In the genomic region with DNA sequence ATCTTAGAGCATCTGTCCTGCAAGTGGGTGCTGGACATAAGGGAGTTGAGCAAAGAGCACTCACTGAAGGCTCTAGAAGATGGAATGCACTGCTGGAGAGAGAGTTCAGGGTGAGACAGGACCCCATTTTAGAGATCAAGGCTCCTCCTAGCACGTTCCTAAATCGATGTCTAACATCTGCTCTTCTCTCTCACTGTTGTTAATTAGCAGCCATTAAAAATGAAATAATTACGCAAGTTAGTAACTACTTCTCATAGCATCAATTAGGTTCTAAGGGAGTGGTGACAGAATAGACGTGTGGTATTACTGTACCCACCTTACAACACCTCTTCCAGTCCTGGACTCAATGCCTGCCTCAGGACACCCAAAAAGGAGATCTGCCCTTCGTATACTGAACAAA, we compare ENCODE assay signal across 14 mouse cellular contexts.
DNase-seq lines count a peak whose midpoint lies in the region; ATAC-seq and TF ChIP-seq lines count a peak whose summit lies in the region.
"Had no signal": no experiment of that assay in that cellular context is flagged by ENCODE, and none has a peak within 500 bp of the region (broad histone marks: within the 10 kb centered on the region; RNA-seq: fewer than 3 reads in every experiment).

No protein-coding gene starts in this region.

- WGBS in hindbrain, embryonic 10.5 days, result 88% methylated on average over 5 of the region's 5 CpGs
- WGBS in hindbrain, embryonic 11.5 days, result 87% methylated on average over 5 of the region's 5 CpGs
- WGBS in forebrain, embryonic 14.5 days, result 51% methylated on average over 5 of the region's 5 CpGs
- 59% methylated on average over 5 of the region's 5 CpGs for WGBS in hindbrain, embryonic 15.5 days
- WGBS in neural tube, embryonic 13.5 days, result 47% methylated on average over 5 of the region's 5 CpGs
- 70% methylated on average over 5 of the region's 5 CpGs for WGBS in liver, postnatal 0 days (ENCODE audit: insufficient replicate concordance)
- 74% methylated on average over 5 of the region's 5 CpGs for WGBS in stomach, postnatal 0 days

- no peaks in the 10 kb centered on the region for H3K9me3 ChIP-seq in hindbrain, embryonic 10.5 days
- no peaks in the 10 kb centered on the region for H3K9me3 ChIP-seq in hindbrain, embryonic 11.5 days (ENCODE audit: control insufficient read depth, low read length)
- H3K9me3 ChIP-seq in forebrain, embryonic 14.5 days (replicated peaks; ENCODE audit: control insufficient read depth, low read length), result no peaks in the 10 kb centered on the region
- no peaks in the 10 kb centered on the region for H3K9me3 ChIP-seq in hindbrain, embryonic 15.5 days
- H3K9me3 ChIP-seq in neural tube, embryonic 13.5 days, result no peaks in the 10 kb centered on the region
- H3K9me3 ChIP-seq in liver, postnatal 0 days (ENCODE audit: low read length), result no peaks in the 10 kb centered on the region
- H3K9me3 ChIP-seq in stomach, postnatal 0 days (ENCODE audit: control insufficient read depth, low read length), result no peaks in the 10 kb centered on the region
- H3K9me3 ChIP-seq: embryonic facial prominence, embryonic 12.5 days had no signal

- H3K27ac ChIP-seq in hindbrain, embryonic 10.5 days, result peak overlapping the region; percentile 14; the same call in 1 of the 2 replicates
- H3K27ac ChIP-seq in hindbrain, embryonic 11.5 days (ENCODE audit: low read depth, low read length), result no peak overlapping the region
- H3K27ac ChIP-seq in forebrain, embryonic 14.5 days (ENCODE audit: low read depth, low read length), result peak overlapping the region; percentile 53
- H3K27ac ChIP-seq in hindbrain, embryonic 15.5 days (replicated peaks), result peak overlapping the region; percentile 67
- H3K27ac ChIP-seq in neural tube, embryonic 13.5 days (replicated peaks), result peak overlapping the region; percentile 84
- H3K27ac ChIP-seq in liver, postnatal 0 days (ENCODE audit: low read depth), result no peak overlapping the region
- no peak overlapping the region for H3K27ac ChIP-seq in stomach, postnatal 0 days (replicated peaks)
- H3K27ac ChIP-seq: embryonic facial prominence, embryonic 12.5 days; gastrocnemius, adult 2 months had no signal

- no peak for ATAC-seq in hindbrain, embryonic 11.5 days (ENCODE audit: low FRiP score)
- ATAC-seq in forebrain, embryonic 14.5 days, result peak; percentile 11; the same call in 1 of the 2 replicates
- no peak; the same call in 1 of the 2 replicates for ATAC-seq in hindbrain, embryonic 15.5 days (ENCODE audit: low FRiP score, low read depth)
- no peak; the same call in 1 of the 2 replicates for ATAC-seq in neural tube, embryonic 13.5 days (ENCODE audit: low read depth)
- no peak for ATAC-seq in liver, postnatal 0 days
- ATAC-seq in stomach, postnatal 0 days (ENCODE audit: low FRiP score, low TSS enrichment), result no peak

- TF ChIP-seq CTCF in liver, postnatal 0 days (IDR thresholded peaks at IDR 0.05; ENCODE audit: low read depth), result no peak
- no peak for TF ChIP-seq CTCF in stomach, postnatal 0 days (IDR thresholded peaks at IDR 0.05; ENCODE audit: low read depth)

- no peak overlapping the region for H3K4me2 ChIP-seq in hindbrain, embryonic 11.5 days (replicated peaks; ENCODE audit: low read depth, low read length)
- H3K4me2 ChIP-seq in forebrain, embryonic 14.5 days (ENCODE audit: low read length), result 0 out of 2 replicates have a peak overlapping the region, but pooled peaks have one; percentile 4
- H3K4me2 ChIP-seq in hindbrain, embryonic 15.5 days, result no peak overlapping the region; the same call in 1 of the 2 replicates
- H3K4me2 ChIP-seq in neural tube, embryonic 13.5 days, result no peak overlapping the region
- no peak overlapping the region for H3K4me2 ChIP-seq in liver, postnatal 0 days (ENCODE audit: low read depth, low read length)
- H3K4me2 ChIP-seq in stomach, postnatal 0 days (replicated peaks; ENCODE audit: low read depth), result no peak overlapping the region
- H3K4me2 ChIP-seq: embryonic facial prominence, embryonic 12.5 days had no signal

- H3K36me3 ChIP-seq in hindbrain, embryonic 10.5 days, result no peaks in the 10 kb centered on the region
- H3K36me3 ChIP-seq in hindbrain, embryonic 11.5 days (ENCODE audit: control insufficient read depth, insufficient read depth, low read length), result no peaks in the 10 kb centered on the region
- H3K36me3 ChIP-seq in forebrain, embryonic 14.5 days (ENCODE audit: control insufficient read depth, insufficient read depth, low read length), result no peaks in the 10 kb centered on the region
- no peaks in the 10 kb centered on the region for H3K36me3 ChIP-seq in hindbrain, embryonic 15.5 days
- no peaks in the 10 kb centered on the region for H3K36me3 ChIP-seq in neural tube, embryonic 13.5 days
- no peaks in the 10 kb centered on the region for H3K36me3 ChIP-seq in liver, postnatal 0 days (replicated peaks; ENCODE audit: insufficient read depth, low read length)
- H3K36me3 ChIP-seq in stomach, postnatal 0 days (ENCODE audit: control insufficient read depth, insufficient read depth, low read length), result no peaks in the 10 kb centered on the region
- H3K36me3 ChIP-seq: embryonic facial prominence, embryonic 12.5 days had no signal

- no peak for TF ChIP-seq EP300 in liver, postnatal 0 days (IDR thresholded peaks at IDR 0.05; ENCODE audit: low read depth)
- no peak for TF ChIP-seq EP300 in stomach, postnatal 0 days (optimal IDR thresholded peaks at IDR 0.05)

- H3K27me3 ChIP-seq in hindbrain, embryonic 10.5 days (ENCODE audit: insufficient read depth, poor library complexity, severe bottlenecking), result peaks cover 3% of the 10 kb centered on the region; the same call in 1 of the 2 replicates
- no peaks in the 10 kb centered on the region for H3K27me3 ChIP-seq in hindbrain, embryonic 11.5 days (ENCODE audit: control insufficient read depth, insufficient read depth, low read length)
- H3K27me3 ChIP-seq in forebrain, embryonic 14.5 days (replicated peaks; ENCODE audit: control insufficient read depth, insufficient read depth, low read length), result no peaks in the 10 kb centered on the region
- H3K27me3 ChIP-seq in hindbrain, embryonic 15.5 days, result no peaks in the 10 kb centered on the region
- no peaks in the 10 kb centered on the region for H3K27me3 ChIP-seq in neural tube, embryonic 13.5 days
- no peaks in the 10 kb centered on the region for H3K27me3 ChIP-seq in liver, postnatal 0 days (ENCODE audit: insufficient read depth, low read length)
- no peaks in the 10 kb centered on the region for H3K27me3 ChIP-seq in stomach, postnatal 0 days (ENCODE audit: control insufficient read depth, insufficient read depth, low read length)
- H3K27me3 ChIP-seq: embryonic facial prominence, embryonic 12.5 days had no signal

- H3K9ac ChIP-seq in hindbrain, embryonic 11.5 days (ENCODE audit: low read depth, low read length), result no peak overlapping the region
- no peak overlapping the region for H3K9ac ChIP-seq in forebrain, embryonic 14.5 days (ENCODE audit: low read length)
- no peak overlapping the region for H3K9ac ChIP-seq in hindbrain, embryonic 15.5 days
- no peak overlapping the region for H3K9ac ChIP-seq in neural tube, embryonic 13.5 days
- H3K9ac ChIP-seq in liver, postnatal 0 days (replicated peaks), result no peak overlapping the region
- no peak overlapping the region for H3K9ac ChIP-seq in stomach, postnatal 0 days (ENCODE audit: low read length)
- H3K9ac ChIP-seq: embryonic facial prominence, embryonic 12.5 days had no signal

- H3K4me3 ChIP-seq in hindbrain, embryonic 10.5 days, result no peak overlapping the region
- no peak overlapping the region for H3K4me3 ChIP-seq in hindbrain, embryonic 11.5 days (ENCODE audit: low read depth, low read length)
- H3K4me3 ChIP-seq in forebrain, embryonic 14.5 days (ENCODE audit: low read depth, low read length), result no peak overlapping the region
- no peak overlapping the region for H3K4me3 ChIP-seq in hindbrain, embryonic 15.5 days
- no peak overlapping the region for H3K4me3 ChIP-seq in neural tube, embryonic 13.5 days
- H3K4me3 ChIP-seq in liver, postnatal 0 days (ENCODE audit: low read depth, low read length), result no peak overlapping the region
- no peak overlapping the region for H3K4me3 ChIP-seq in stomach, postnatal 0 days (ENCODE audit: low read depth, low read length)
- H3K4me3 ChIP-seq: embryonic facial prominence, embryonic 12.5 days; gastrocnemius, adult 2 months had no signal

- no peak for DNase-seq in hindbrain, embryonic 10.5 days (ENCODE audit: low spot score)
- no peak for DNase-seq in hindbrain, embryonic 11.5 days (ENCODE audit: low spot score)
- DNase-seq in forebrain, embryonic 14.5 days (ENCODE audit: low spot score), result no peak
- DNase-seq in liver, postnatal 0 days, result no peak
- no peak for DNase-seq in stomach, postnatal 0 days (ENCODE audit: low spot score)
- DNase-seq: cerebellum, adult 11 months; cerebellum, postnatal 36 days; gastrocnemius, adult 2 months; heart, adult 18-20 months; lung, postnatal 4 days; right cerebral cortex, postnatal 25 days had no signal

- peaks cover 42% of the 10 kb centered on the region for H3K4me1 ChIP-seq in hindbrain, embryonic 10.5 days (replicated peaks)
- peaks cover 13% of the 10 kb centered on the region for H3K4me1 ChIP-seq in hindbrain, embryonic 11.5 days (replicated peaks; ENCODE audit: control insufficient read depth, insufficient read depth, low read length)
- peaks cover 34% of the 10 kb centered on the region for H3K4me1 ChIP-seq in forebrain, embryonic 14.5 days (ENCODE audit: control insufficient read depth, insufficient read depth, low read length)
- H3K4me1 ChIP-seq in hindbrain, embryonic 15.5 days (replicated peaks), result peaks cover 43% of the 10 kb centered on the region
- peaks cover 59% of the 10 kb centered on the region for H3K4me1 ChIP-seq in neural tube, embryonic 13.5 days (replicated peaks)
- no peaks in the 10 kb centered on the region for H3K4me1 ChIP-seq in liver, postnatal 0 days (ENCODE audit: insufficient read depth)
- H3K4me1 ChIP-seq in stomach, postnatal 0 days (replicated peaks; ENCODE audit: control insufficient read depth, insufficient read depth), result no peaks in the 10 kb centered on the region

Comparison
In these comparisons a context has a peak if more than half of its experiments do, and no peak if none do; other contexts are left out.
1. H3K27ac ChIP-seq: peak in hindbrain, embryonic 10.5 days (single experiment), forebrain, embryonic 14.5 days (single experiment), hindbrain, embryonic 15.5 days (single experiment) and neural tube, embryonic 13.5 days (single experiment); none in hindbrain, embryonic 11.5 days (single experiment), liver, postnatal 0 days (single experiment) and stomach, postnatal 0 days (single experiment).